Mouse (Mus musculus): Measurements from ENCODE around the gene Kndc1. TPM values are rescaled to one million over a fixed set of nuclear protein-coding genes. Genes with fewer than 3 reads are reported as not detected.

The Kndc1 gene
- polyA plus RNA-seq, 1 experiment from 2014 or later = 0.03 TPM

GRCm38 (mm10) chr7:139963814-139964213 lies 69.3 kb downstream of the Kndc1 start:
- Histone ChIP-seq H3K9me3 (replicated peaks; ENCODE audit: control insufficient read depth, low read length) (no peaks in the 10 kb centered on the region), H3K9ac (ENCODE audit: low read depth, low read length) (no peak overlapping the region), H3K4me3 (ENCODE audit: low read depth, low read length) (no peak overlapping the region), H3K36me3 (ENCODE audit: control insufficient read depth, insufficient read depth, low read length) (no peaks in the 10 kb centered on the region), H3K4me1 (ENCODE audit: control insufficient read depth, insufficient read depth, low read length) (no peaks in the 10 kb centered on the region), H3K27ac (ENCODE audit: low read depth, low read length) (no peak overlapping the region), H3K4me2 (no peak overlapping the region), H3K27me3 (ENCODE audit: control insufficient read depth, insufficient read depth, low read length) (peaks cover 22% of the 10 kb centered on the region)
- WGBS (ENCODE audit: insufficient replicate concordance) = 55% methylated on average over 4 of the region's 4 CpGs
- ATAC-seq (replicated peaks; ENCODE audit: insufficient number of reproducible peaks, low FRiP score, low TSS enrichment) = no peak

- no peak for ATAC-seq (replicated peaks; ENCODE audit: insufficient number of reproducible peaks, low FRiP score, low TSS enrichment)
- Histone ChIP-seq H3K4me1 (ENCODE audit: control insufficient read depth, insufficient read depth, low read length) (no peaks in the 10 kb centered on the region), H3K9me3 (replicated peaks; ENCODE audit: control insufficient read depth, low read length) (no peaks in the 10 kb centered on the region), H3K36me3 (ENCODE audit: control insufficient read depth, insufficient read depth, low read length) (no peaks in the 10 kb centered on the region), H3K4me3 (ENCODE audit: low read depth, low read length) (no peak overlapping the region), H3K9ac (ENCODE audit: low read depth, low read length) (no peak overlapping the region), H3K4me2 (no peak overlapping the region), H3K27me3 (ENCODE audit: control insufficient read depth, insufficient read depth, low read length) (peaks cover 27% of the 10 kb centered on the region), H3K27ac (ENCODE audit: low read depth, low read length) (no peak overlapping the region)
- 17% methylated on average over 4 of the region's 4 CpGs for WGBS (ENCODE audit: insufficient replicate concordance)
Observed at GRCm38 (mm10) chr7:139967175-139967574, 72.7 kb downstream of the Kndc1 start.

GRCm38 (mm10) chr7:139968428-139968827 lies 73.9 kb downstream of the Kndc1 start:
- no peak overlapping the region for H3K27ac ChIP-seq (ENCODE audit: low read depth, low read length)
- 58% methylated on average over 5 of the region's 5 CpGs for WGBS (ENCODE audit: insufficient replicate concordance)
- H3K9ac ChIP-seq (ENCODE audit: low read depth, low read length) = no peak overlapping the region
- no peaks in the 10 kb centered on the region for H3K36me3 ChIP-seq (ENCODE audit: control insufficient read depth, insufficient read depth, low read length)
- ATAC-seq (replicated peaks; ENCODE audit: insufficient number of reproducible peaks, low FRiP score, low TSS enrichment) = no peak
- no peak overlapping the region for H3K4me2 ChIP-seq
- no peak overlapping the region for H3K4me3 ChIP-seq (ENCODE audit: low read depth, low read length)
- H3K9me3 ChIP-seq (replicated peaks; ENCODE audit: control insufficient read depth, low read length) = no peaks in the 10 kb centered on the region
- peaks cover 31% of the 10 kb centered on the region for H3K27me3 ChIP-seq (ENCODE audit: control insufficient read depth, insufficient read depth, low read length)
- no peaks in the 10 kb centered on the region for H3K4me1 ChIP-seq (ENCODE audit: control insufficient read depth, insufficient read depth, low read length)

GRCm38 (mm10) chr7:139969348-139970130 lies 75.0 kb downstream of the Kndc1 start:
- Histone ChIP-seq H3K4me3 (ENCODE audit: low read depth, low read length) (no peak overlapping the region), H3K9ac (ENCODE audit: low read depth, low read length) (no peak overlapping the region), H3K27ac (ENCODE audit: low read depth, low read length) (no peak overlapping the region), H3K36me3 (ENCODE audit: control insufficient read depth, insufficient read depth, low read length) (no peaks in the 10 kb centered on the region), H3K4me1 (ENCODE audit: control insufficient read depth, insufficient read depth, low read length) (no peaks in the 10 kb centered on the region), H3K4me2 (no peak overlapping the region), H3K27me3 (ENCODE audit: control insufficient read depth, insufficient read depth, low read length) (peaks cover 31% of the 10 kb centered on the region), H3K9me3 (replicated peaks; ENCODE audit: control insufficient read depth, low read length) (no peaks in the 10 kb centered on the region)
- 48% methylated on average over 9 of the region's 10 CpGs for WGBS (ENCODE audit: insufficient replicate concordance)
- no peak for ATAC-seq (replicated peaks; ENCODE audit: insufficient number of reproducible peaks, low FRiP score, low TSS enrichment)

- peaks cover 31% of the 10 kb centered on the region for H3K27me3 ChIP-seq (ENCODE audit: control insufficient read depth, insufficient read depth, low read length)
- H3K36me3 ChIP-seq (ENCODE audit: control insufficient read depth, insufficient read depth, low read length) = no peaks in the 10 kb centered on the region
- H3K9ac ChIP-seq (ENCODE audit: low read depth, low read length) = no peak overlapping the region
- no peak overlapping the region for H3K4me3 ChIP-seq (ENCODE audit: low read depth, low read length)
- no peaks in the 10 kb centered on the region for H3K9me3 ChIP-seq (replicated peaks; ENCODE audit: control insufficient read depth, low read length)
- ATAC-seq (replicated peaks; ENCODE audit: insufficient number of reproducible peaks, low FRiP score, low TSS enrichment) = no peak
- no peaks in the 10 kb centered on the region for H3K4me1 ChIP-seq (ENCODE audit: control insufficient read depth, insufficient read depth, low read length)
- H3K4me2 ChIP-seq = no peak overlapping the region
- no peak overlapping the region for H3K27ac ChIP-seq (ENCODE audit: low read depth, low read length)
- 80% methylated on average over 10 of the region's 10 CpGs for WGBS (ENCODE audit: insufficient replicate concordance)
Observed at GRCm38 (mm10) chr7:139970216-139970919, 75.9 kb downstream of the Kndc1 start.

GRCm38 (mm10) chr7:139970979-139971378 lies 76.5 kb downstream of the Kndc1 start:
- H3K9ac ChIP-seq (ENCODE audit: low read depth, low read length) = 0 out of 2 replicates have a peak overlapping the region, but pooled peaks have one; percentile 34
- H3K27ac ChIP-seq (ENCODE audit: low read depth, low read length) = no peak overlapping the region
- H3K27me3 ChIP-seq (ENCODE audit: control insufficient read depth, insufficient read depth, low read length) = peaks cover 34% of the 10 kb centered on the region
- WGBS (ENCODE audit: insufficient replicate concordance) = 73% methylated on average over 5 of the region's 5 CpGs
- no peaks in the 10 kb centered on the region for H3K9me3 ChIP-seq (replicated peaks; ENCODE audit: control insufficient read depth, low read length)
- no peaks in the 10 kb centered on the region for H3K36me3 ChIP-seq (ENCODE audit: control insufficient read depth, insufficient read depth, low read length)
- no peak for ATAC-seq (replicated peaks; ENCODE audit: insufficient number of reproducible peaks, low FRiP score, low TSS enrichment)
- H3K4me2 ChIP-seq = no peak overlapping the region
- H3K4me1 ChIP-seq (ENCODE audit: control insufficient read depth, insufficient read depth, low read length) = no peaks in the 10 kb centered on the region
- H3K4me3 ChIP-seq (ENCODE audit: low read depth, low read length) = no peak overlapping the region

GRCm38 (mm10) chr7:139971436-139971835 lies 76.9 kb downstream of the Kndc1 start:
- ATAC-seq (replicated peaks; ENCODE audit: insufficient number of reproducible peaks, low FRiP score, low TSS enrichment) = no peak
- H3K27ac ChIP-seq (ENCODE audit: low read depth, low read length) = no peak overlapping the region
- no peak overlapping the region for H3K4me3 ChIP-seq (ENCODE audit: low read depth, low read length)
- H3K4me1 ChIP-seq (ENCODE audit: control insufficient read depth, insufficient read depth, low read length) = no peaks in the 10 kb centered on the region
- H3K36me3 ChIP-seq (ENCODE audit: control insufficient read depth, insufficient read depth, low read length) = no peaks in the 10 kb centered on the region
- 0 out of 2 replicates have a peak overlapping the region, but pooled peaks have one; percentile 34 for H3K9ac ChIP-seq (ENCODE audit: low read depth, low read length)
- no peaks in the 10 kb centered on the region for H3K9me3 ChIP-seq (replicated peaks; ENCODE audit: control insufficient read depth, low read length)
- WGBS (ENCODE audit: insufficient replicate concordance) = 56% methylated on average over 6 of the region's 6 CpGs
- no peak overlapping the region for H3K4me2 ChIP-seq
- H3K27me3 ChIP-seq (ENCODE audit: control insufficient read depth, insufficient read depth, low read length) = peaks cover 38% of the 10 kb centered on the region

GRCm38 (mm10) chr7:139972923-139973331 lies 78.4 kb downstream of the Kndc1 start:
- Histone ChIP-seq H3K4me2 (no peak overlapping the region), H3K27me3 (ENCODE audit: control insufficient read depth, insufficient read depth, low read length) (peaks cover 44% of the 10 kb centered on the region), H3K4me3 (ENCODE audit: low read depth, low read length) (no peak overlapping the region), H3K27ac (ENCODE audit: low read depth, low read length) (no peak overlapping the region), H3K4me1 (ENCODE audit: control insufficient read depth, insufficient read depth, low read length) (no peaks in the 10 kb centered on the region), H3K9ac (ENCODE audit: low read depth, low read length) (no peak overlapping the region), H3K9me3 (replicated peaks; ENCODE audit: control insufficient read depth, low read length) (no peaks in the 10 kb centered on the region), H3K36me3 (ENCODE audit: control insufficient read depth, insufficient read depth, low read length) (no peaks in the 10 kb centered on the region)
- no peak for ATAC-seq (replicated peaks; ENCODE audit: insufficient number of reproducible peaks, low FRiP score, low TSS enrichment)

All from heart, embryonic 11.5 days (tissue).